Mouse (Mus musculus): Measurements from ENCODE around the gene Limk2. TPM values are rescaled to one million over a fixed set of nuclear protein-coding genes. Genes with fewer than 3 reads are reported as not detected.

Limk2 gene
- total RNA-seq, 2 experiments from 2014 or later = 123 to 126 TPM

DNA sequence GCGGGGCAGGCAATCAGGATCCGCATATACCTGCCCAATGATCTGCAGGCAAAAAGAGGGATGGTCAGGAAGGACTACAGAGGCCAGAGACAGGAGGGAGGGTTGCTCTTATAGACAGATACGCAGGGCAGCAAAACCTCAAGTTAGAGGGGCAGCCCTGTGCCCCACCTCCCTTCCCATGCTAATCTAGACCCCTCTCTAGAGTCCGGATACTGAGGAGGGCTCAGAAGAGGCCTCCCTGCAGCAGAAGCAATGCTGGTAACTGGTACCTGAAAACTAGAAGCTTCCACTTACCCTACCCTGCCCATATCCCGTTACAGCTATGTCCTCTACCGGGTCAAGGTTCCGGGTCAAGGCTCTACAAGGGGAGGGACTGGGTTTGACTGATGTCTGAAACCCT is 62.6 kb downstream of the Limk2 start:
- no peak for DNase-seq (ENCODE audit: extremely low spot score in 1 of 2, low spot score in 2 of 2)
- intact Hi-C loops (cut with DNase I) = no loop called here

DNA sequence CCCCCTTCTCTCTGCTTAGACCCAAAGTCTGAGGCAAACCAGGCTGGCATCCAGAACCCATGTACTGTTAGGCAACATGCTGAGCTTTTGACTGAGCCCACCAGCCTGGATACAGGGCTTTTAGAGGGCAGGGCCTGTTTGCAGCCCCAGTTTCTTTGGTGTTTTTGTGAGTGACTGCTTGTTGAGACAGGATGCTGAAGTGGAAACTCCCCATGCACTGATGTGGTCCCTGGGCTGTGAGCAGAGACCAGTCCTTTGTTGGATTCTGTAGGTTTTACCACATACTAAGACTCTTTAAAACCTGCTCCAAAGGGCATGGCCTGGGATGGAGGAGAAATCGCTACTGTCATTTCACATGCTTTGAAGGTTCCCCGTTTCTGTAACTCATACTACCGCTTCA is 64.1 kb downstream of the Limk2 start:
- DNase-seq (ENCODE audit: extremely low spot score in 1 of 2, low spot score in 2 of 2) = no peak
- intact Hi-C loops (cut with DNase I) = no loop called here

DNA sequence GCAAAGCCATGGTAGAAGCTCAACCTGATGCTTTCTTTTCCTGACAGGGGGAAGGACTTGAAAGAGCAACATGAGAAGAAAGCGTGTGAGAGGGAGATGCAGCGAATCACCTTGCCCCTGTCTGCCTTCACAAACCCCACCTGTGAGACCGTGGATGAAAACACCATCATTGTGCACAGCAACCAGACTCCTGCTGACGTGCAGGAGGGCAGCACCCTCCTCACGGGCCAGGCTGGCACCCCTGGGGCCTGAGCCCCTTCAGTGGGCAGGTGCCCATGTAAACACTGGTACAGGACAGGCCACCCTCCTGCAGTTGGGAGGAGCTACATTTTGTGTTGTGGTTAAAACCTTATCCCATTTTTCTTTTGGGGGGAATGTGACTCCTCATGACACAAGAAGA is 67.5 kb downstream of the Limk2 start:
- no peak for DNase-seq (ENCODE audit: extremely low spot score in 1 of 2, low spot score in 2 of 2)
- intact Hi-C loops (cut with DNase I) = no loop called here

DNA sequence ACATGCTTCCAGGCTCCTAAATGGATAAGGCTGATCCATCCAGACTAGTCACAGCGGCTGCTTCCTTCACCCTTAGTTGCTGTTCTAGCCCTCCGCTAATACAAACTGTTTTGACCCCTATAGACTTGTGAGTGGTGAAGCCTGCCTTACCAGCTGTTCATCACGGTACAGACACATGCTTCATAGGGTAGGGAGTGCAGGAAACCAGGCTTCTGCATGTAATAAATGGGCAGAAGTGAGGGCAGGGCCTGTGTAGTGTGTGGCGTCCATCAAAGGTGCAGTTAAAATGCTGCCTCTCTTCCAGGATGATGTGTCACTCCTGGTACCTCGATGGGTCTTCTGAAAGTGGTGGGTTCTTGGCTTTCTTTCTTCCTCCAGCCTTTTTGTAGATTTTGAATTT is 71.0 kb downstream of the Limk2 start:
- intact Hi-C loops (cut with DNase I) = no loop called here
- DNase-seq (ENCODE audit: extremely low spot score in 1 of 2, low spot score in 2 of 2) = no peak

DNA sequence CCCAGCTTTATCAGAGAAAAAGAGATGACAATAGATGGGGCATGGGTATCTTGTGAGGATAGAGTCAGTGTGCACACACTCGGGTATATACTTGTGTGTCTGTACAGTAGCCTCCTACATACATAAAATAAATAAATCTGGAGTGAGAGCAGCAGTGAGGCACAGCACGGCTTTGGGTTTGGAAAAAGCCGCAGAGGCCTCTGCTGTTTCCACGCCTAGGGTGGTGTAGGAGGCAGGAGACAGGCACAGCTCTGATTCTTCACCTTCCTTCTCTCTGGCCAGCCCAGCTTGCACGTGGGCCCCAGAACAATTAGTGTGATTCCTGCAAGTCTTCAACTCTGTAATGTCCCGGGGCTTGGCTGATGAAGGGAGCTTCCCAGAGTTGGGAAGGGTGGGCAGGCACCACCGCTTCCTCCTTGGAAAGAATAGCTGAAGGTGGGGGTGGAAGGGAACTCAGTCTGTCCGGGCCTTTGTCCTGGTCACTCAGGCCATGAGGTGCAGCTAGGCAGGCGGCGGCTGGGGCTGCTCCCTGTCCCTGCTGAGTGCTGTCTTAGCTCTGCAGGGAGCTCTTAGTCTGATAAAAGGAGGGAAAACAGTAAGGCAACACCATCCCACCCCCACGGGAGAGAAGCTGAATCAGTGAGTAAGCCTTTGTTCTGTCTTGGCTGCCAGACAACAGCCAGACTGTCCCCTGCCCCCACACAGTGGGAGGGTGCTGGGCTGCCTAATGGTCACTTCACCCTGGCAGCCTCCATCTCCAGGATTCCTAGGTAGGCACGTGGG is 71.6 kb downstream of the Limk2 start:
- intact Hi-C loops (cut with DNase I) = no loop called here
- peak; percentile 30 to 86 for DNase-seq (ENCODE audit: extremely low spot score in 1 of 2, low spot score in 2 of 2)

DNA sequence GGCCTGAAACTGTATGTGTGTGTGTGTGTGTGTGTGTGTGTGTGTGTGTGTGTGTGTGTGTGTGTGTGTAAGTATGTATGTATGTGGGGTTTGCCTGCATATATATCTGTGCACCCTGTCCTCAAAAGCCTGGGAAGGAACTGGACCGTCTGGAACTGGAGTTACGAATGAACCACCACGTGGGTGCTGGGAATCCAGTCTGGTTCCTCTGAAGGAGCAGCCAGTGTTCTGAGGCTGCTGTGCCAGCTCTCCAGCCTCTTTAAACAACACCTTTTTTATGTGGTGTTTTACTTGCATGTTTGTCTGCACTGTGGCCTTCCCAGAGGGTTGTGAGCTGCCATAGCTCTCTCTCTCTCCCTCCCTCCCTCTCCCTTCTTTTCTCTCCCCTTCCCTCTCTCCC is 72.4 kb downstream of the Limk2 start:
- intact Hi-C loops (cut with DNase I) = no loop called here
- no peak for DNase-seq (ENCODE audit: extremely low spot score in 1 of 2, low spot score in 2 of 2)

DNA sequence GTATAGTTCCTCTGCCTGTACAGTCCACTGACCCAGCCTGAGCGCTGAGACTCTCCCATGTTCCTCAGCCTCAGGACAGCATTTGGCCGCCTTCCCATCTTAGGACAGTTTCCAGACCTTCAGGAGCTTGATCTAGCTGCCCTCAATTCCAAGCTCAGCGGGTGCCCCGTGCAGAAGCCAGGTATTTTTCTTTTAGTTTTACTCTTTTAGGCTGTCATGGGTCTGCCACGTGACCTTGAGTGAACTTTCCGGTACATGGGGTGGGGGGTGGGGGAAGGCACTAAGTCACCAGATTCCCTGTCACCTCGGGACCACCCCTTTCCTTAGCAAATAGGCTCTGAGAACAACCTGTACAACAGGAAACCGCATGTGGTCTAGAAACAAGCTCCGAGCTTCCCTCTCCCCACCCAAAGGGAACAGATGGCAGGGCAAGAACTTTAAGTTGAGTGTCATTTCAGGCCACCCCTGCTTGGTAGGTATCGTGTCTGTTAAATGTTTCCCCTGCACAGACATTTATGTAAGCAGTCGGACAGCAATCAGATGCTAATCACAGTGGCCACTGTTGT is 73.3 kb downstream of the Limk2 start:
- peak in 1 of 2 experiments; percentile 70 for DNase-seq (ENCODE audit: extremely low spot score in 1 of 2, low spot score in 2 of 2)

DNA sequence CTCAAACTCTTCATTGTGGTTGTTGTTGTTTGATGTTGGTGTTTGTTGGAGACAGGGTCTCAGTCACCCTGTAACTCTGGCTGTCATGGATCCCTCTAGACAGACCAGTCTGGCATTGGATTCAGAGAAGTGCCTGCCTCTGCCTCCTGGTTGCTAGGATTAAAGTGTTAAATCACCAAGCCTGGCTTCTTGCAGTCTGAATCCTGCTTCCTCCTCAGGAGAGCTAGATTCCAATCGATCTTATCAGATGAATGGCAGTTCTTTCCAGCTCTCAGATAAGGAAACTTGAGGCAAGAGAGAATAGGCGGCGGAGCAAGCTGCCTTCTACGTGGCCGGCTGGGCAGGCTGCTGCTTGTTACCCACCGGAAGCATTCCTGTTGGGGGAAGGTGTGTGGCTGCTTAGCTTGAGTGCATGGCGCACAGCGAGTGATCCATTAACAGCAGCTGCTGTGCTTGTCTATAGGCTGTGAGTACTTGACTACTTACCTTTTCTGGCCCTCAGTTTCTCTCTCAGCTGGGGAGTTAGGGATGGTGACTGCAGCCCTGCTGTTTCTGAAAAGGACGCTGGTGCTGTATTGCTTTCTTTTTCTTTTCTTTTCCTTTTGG is 74.2 kb downstream of the Limk2 start:
- no peak for DNase-seq (ENCODE audit: extremely low spot score in 1 of 2, low spot score in 2 of 2)
- intact Hi-C loops (cut with DNase I) = no loop called here

More for the DNA sequence above, 73.3 kb downstream of the Limk2 start:
- intact Hi-C loops (cut with DNase I) = no loop called here

DNA sequence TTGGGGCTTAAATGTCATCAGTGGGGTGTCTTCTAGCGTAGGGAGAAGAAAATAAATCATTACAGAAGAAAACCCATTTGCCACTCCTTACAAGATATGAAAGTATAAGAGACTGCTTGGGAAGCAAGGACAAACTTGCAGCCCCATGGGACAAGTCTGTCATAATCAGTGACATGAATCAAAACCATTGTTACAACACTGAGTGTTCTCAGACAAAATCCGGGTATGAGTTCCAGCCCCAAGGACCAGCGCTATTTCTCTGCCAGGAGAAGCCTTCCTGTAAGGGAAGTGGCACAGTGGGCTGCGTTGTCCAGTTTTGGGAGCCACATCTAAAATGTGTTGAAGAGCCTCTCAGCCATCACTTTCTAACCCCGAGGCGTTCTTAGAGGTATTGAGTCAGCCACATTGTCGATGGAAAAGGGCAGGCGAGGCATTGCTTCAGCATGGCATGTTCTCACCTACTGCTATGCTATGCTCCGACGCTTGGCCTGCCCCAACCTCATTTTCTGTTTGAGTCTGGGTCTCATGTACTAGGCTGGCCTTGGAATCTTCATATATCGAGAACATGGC is 74.8 kb downstream of the Limk2 start:
- DNase-seq (ENCODE audit: extremely low spot score in 1 of 2, low spot score in 2 of 2) = no peak
- intact Hi-C loops (cut with DNase I) = no loop called here

DNA sequence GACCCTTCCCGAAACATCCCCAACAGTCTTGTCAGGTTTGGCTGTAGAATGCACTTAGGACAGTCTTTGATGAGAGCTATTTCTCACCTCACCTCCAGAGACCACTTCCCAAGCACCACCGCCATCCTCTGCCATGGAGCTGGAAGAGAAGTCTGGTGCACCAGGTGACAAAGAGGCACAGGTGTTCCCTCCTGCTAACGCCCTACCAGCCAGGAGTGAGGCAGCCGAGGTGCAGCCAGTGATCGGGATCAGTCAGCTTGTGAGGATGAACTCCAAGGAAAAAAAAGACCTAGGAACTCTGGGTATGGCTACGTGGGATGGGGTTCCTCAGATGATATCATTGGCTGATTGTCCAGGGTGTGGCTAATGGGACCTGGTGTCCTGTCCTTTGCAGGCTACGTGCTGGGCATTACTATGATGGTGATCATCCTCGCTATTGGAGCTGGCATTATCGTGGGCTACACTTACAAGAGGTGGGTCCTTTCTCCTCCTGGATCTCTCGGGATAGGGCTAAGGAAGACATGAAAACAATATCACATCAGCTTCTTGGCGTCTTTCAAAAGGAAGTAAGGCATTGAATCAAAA is 75.8 kb downstream of the Limk2 start:
- intact Hi-C loops (cut with DNase I) = no loop called here
- DNase-seq (ENCODE audit: extremely low spot score in 1 of 2, low spot score in 2 of 2) = no peak

DNA sequence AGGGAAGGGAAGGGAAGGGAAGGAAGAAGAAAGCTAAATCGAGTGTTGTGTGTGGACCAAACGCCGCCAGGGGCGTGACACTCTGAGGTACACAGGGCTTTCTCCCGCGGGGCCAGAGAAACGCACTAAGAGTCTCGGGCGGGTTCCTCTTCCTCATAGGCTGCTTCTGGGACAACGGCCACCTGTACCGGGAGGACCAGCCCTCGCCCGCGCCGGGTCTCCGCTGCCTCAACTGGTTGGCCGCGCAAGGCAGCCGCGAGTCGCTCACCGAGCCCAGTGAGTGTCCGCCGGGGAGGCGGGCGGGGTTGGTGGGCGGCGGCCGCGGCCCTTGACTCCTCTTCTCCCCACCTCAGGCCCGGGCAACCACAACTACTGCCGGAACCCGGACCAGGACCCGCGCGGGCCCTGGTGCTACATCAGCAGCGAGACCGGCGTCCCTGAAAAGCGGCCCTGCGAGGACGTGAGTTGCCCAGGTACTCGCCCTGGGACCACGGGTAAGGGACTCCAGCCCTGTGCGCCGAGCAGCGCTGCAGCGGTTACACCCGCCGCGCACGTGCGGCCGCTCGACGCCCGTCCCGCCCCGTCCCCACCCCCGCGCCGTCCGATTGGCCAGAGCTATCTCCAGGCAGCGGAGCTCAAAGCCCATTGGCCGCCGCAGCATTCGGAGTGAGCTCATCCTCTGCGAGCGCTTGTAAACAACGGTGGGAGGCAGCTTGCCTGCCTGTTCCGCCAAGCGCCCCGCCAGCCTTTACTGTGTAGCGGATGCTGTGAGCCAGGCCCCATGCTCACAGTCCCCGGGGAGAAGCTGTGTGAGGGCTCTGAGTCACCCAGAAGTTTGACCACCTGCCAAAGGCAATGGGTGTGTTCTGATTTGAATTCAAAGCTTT is 77.0 kb downstream of the Limk2 start:
- DNase-seq (ENCODE audit: extremely low spot score in 1 of 2, low spot score in 2 of 2) = peak; percentile 92 to 97
- intact Hi-C loops (cut with DNase I) = no loop called here

DNA sequence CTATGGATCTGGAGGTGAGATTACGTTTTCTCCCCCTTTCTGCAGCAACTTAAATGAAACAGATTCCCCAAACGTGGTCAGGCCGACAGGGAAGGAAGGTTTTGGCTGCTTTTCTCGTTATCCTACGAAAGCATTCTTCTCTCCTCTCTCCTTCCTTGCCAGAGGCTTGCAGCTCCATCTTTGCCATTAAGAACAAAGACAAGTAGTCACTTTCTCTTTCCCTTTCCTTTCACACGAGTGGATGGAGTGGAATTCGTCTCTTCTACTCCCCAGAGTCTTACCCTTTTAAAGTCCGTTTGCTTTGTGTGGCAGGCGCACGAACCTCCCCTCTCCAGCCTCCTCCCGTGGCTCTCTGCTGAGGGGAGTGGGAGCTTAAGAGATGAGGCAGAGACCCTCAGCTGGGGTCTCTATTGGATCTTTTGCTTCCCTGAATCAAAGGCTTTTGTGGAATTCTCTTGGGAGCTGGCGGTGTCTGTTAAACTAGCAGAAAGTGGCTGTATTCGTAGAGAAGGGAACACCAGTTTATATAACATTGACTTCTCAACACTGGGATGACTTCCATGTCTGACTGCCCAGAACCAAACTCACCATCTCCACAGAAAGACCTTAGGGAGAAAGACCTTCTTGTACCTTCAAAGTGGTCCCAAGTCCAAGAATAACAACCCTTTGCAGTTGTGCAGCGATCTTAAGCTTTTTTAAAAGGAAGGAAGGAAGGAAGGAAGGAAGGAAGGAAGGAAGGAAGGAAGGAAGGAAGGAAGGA is 77.8 kb downstream of the Limk2 start:
- intact Hi-C loops (cut with DNase I) = loop anchor here (1.0 kb wide), 1 partner anchor 42 kb away; no protein-coding TSS in a partner anchor
- DNase-seq (ENCODE audit: extremely low spot score in 1 of 2, low spot score in 2 of 2) = no peak

DNA sequence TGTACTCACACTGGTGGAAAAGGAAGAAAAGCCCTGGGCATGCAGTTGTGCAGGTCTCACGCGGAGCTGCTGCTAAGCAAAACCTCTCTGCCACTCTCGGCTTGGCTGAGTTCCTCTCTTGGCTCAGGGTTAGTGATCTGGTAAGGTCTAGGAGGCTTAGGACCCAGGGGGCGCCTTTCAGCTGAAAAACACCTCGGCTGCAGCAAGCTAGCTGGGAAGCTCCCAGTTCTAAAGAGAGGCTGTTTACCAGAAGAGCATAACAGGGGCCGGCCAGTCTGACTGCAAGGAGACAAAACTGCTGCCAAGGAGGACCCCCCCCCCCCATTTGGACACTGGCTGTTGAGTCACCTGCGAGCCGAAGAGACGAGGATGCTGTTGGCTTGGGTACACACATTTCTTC is 78.4 kb downstream of the Limk2 start:
- intact Hi-C loops (cut with DNase I) = loop anchor here (1.0 kb wide), 1 partner anchor 41 kb away; no protein-coding TSS in a partner anchor
- DNase-seq (ENCODE audit: extremely low spot score in 1 of 2, low spot score in 2 of 2) = peak; percentile 87 to 92

DNA sequence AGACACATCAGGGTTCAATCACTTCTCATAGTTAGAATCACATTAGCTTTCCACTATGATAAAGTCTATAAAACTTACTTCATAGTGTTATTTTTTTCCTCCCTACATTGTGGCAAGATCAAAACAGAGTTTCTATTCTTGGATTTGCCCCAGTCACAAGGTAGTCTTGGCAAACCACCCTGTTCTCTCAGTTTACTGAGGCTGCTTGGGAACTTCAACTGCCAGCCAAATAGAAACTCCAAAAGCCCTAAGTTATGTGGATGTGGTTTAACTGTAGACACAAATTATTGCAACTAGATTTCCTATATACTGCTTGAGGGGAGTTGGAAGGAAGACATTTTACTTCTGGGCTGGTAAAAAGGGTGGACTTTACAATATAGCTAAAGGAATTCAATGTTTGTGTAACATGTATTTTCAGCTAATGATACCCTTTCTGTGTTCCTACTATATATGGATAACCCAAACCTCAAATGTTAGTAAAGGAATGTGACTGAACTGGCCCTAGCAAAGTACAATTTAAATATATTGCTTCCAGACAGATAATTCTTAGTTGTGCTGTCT is 79.0 kb downstream of the Limk2 start, which contains the start of gene Pik3ip1:
TSS of gene Pik3ip1 (plus strand) at position 511 of the 561 bp plus-strand sequence.
- intact Hi-C loops (cut with DNase I) = loop anchor here (1.0 kb wide), 1 partner anchor 41 kb away; no protein-coding TSS in a partner anchor
- DNase-seq (ENCODE audit: extremely low spot score in 1 of 2, low spot score in 2 of 2) = no peak

DNA sequence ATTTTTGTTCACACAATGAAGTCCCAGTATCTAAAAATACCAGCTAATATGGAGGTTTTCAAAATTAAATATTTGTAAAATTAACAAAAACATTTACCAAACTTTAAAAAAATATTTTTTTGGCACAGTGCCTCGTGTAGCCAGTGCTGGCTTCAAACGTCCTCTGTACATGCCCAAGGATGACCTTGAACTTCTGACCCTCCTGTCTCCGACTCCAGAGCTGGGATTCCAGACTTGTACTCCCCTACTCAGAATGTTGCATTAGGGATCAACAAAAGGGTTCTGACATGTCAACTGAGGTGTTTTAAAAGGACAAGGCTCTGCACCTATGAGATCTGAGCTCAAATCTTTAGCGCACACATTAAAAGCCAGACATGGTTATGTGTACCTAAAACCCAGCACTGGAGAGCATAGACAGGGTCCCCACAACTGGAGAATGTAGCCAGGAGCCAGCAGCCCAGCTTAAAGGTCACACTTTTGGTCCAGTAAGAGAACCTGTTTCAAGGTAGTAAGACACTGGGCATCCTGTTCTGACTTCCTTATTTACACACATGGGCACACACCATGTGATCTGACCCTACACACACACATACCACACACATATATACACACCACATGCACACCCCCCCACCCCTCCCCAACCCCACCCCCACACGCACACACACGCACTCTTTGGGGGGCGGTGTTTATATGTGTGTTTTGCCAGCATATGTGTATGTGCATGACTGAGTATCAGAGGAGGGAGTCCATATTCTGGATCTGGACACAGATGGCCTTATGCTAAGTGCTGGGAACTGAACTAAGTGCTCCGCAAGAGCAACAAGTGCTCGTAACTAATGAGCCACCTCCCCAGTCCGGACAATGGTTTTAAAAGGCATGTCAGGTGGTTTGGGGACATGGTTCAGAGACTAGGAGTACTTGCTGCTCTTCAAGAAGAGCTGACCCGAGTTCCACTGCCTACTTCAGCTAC is 79.9 kb downstream of the Limk2 start:
- intact Hi-C loops (cut with DNase I) = no loop called here
- no peak for DNase-seq (ENCODE audit: extremely low spot score in 1 of 2, low spot score in 2 of 2)

DNA sequence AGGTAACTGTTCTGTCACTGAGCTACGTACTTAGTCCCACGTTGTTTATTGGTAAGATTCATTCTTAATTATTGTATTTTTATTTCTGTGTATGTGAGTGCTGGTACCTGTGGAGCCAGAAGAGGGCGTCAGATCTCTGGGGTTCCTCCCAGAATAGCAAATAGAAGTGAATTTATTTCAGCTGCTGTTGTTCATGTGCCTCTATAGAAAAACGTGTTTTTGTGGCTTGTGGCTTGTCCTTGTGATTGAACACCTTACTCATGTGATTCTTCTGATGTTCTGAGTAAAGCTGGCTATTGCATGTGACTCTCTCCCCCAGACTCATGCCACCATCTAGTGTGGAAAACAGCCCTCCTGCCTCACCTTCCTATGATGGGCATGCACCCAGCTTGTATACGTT is 80.7 kb downstream of the Limk2 start:
- intact Hi-C loops (cut with DNase I) = no loop called here
- DNase-seq (ENCODE audit: extremely low spot score in 1 of 2, low spot score in 2 of 2) = no peak
